Mouse (Mus musculus) inflammation-experienced regulatory T-cells, adult 6 months (primary cell): ENCODE results near the gene Ogg1. TPM values are rescaled to one million over a fixed set of nuclear protein-coding genes. Genes with fewer than 3 reads are reported as not detected.
"Not testable (repeated sequence)": the region's sequence is repeated elsewhere in the genome, so short reads cannot be mapped to it uniquely, and the experiment has no call there.

Experiments used
- ATAC-seq: one replicate; pipeline ENCODE4 v1.8.0; 2017
- polyA plus RNA-seq, 3 experiments: library from polyadenylated mRNA; unstranded; fragments of 100-300 nt; shearing (Covaris generic); gene quantifications; one replicate each; pipeline ENCODE4 v1.2.1; 2017

The Ogg1 gene
- polyA plus RNA-seq, 3 experiments from 2014 or later: 12.7 to 23.8 (median 20.9) TPM

DNA sequence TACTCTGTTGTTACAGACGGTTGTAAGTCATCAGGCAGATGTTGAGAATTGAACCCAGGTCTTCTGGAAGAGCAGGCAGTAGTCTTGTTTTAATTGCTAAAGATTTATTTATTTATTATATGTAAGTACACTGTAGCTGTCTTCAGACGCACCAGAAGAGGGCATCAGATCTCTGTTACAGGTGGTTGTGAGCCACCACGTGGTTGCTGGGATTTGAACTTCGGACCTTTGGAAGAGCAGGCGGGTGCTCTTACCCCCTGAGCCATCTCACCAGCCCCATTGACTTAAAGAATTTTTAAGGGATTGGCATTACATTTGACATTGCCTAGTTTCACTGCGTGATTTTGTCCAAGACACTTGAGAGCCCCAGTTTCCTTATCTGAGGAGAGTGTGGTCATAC is 6.0 kb downstream of the Ogg1 start:
- not testable (repeated sequence) for ATAC-seq

DNA sequence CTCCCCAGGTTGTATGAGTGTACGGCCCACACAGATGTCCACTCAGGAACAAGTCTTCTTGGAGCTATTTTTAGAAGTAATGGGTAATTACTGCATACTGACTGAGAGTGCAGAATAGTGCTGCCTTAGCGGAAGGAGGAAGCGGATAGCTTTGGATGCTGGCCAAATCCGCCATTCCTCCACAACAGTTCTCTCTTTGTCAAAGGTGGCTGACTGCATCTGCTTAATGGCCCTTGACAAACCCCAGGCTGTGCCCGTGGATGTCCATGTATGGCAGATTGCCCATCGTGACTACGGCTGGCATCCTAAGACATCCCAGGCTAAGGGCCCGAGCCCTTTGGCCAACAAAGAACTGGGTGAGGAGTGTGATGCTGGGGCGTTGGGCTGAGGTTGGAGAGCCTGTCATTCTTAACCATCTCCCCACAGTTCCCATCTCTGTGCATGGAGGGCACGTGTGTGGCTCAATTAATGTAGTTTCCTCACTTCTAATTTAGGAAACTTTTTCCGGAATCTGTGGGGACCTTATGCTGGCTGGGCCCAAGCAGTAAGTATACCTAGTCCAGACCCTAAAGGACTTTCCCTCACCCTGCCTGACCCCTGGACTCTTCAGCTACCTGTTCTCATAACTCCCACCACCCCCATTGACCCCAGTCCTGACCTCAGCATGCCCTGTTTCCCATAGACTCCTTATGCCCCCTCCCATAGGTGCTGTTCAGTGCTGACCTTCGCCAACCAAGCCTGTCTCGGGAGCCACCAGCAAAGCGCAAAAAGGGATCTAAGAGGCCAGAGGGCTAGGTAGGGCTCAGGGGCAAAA is 6.6 kb downstream of the Ogg1 start:
- ATAC-seq: no peak

DNA sequence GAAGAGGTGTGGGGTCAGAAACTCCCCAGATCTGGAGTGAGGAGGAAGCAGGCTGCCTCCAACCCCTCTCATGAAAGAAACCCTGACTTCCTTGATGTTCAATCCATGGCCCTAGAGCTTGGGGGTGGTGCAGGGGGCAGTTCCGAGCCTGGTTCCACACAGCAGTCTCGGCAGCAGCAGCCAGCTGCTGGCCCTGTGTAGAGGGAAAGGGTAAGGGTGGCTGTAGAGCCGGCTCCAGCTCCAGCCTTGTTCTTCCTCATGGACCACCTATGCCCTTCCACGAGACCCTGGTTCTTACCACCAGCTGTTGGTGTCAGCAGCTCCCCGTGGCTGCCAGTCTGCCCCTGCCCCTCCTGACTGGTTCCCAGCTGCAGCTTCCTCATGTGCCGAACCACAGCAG is 7.4 kb downstream of the Ogg1 start:
- ATAC-seq: no peak

DNA sequence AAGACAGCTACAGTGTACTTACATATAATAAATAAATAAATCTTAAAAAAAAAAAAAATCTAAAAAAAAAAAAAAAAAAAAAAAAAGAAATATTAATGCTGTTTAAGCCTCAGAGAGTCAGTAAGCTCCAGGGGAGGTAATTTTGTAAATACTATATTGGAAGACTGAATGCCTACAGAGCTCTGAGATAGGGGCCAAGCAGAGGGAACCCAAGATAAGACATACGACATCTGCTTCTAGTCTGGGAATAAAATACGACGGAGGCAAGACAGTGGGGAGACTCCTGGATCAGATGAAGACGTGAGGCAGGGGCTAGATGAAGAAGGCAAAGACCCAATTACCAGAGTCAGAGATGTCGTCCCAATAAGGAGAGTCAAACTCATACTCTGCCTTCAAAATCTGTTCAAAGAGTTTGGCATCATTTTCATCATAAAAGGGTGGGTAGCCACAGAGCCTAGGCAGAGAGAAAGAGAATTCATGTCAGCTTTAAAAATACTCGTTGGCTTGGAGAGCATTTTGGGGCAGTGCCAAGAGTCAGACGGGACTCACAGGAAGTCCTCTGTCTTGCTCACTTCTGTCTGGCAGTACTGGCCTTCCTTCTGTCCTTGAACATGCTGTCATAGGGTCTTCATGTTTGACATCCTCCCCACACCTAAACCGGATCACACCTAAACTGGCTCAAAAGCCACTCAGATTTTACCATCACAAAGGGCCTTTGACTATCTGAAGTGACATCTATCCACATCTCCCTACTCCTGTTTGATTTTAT is 10.3 kb downstream of the Ogg1 start:
- no peak for ATAC-seq

DNA sequence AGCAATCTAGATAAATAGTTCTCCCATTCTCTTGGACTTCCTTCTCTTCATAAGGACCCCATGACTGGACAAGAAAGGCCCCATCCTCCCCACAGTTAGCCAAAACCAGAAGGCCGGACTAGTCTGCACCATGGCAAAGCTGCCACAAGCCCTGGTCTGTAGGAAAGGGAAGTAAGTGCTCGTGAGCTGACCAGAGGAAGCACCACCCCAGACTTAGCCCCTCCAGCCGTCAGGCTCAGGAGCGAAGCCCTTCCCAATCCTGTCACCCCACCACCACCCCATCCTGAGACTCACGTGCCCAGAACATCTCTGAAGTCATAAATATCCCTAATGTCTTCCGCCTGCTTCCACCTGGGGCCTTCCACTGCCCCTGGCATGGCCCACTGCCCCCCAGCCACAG is 14.8 kb downstream of the Ogg1 start:
- ATAC-seq: no peak

DNA sequence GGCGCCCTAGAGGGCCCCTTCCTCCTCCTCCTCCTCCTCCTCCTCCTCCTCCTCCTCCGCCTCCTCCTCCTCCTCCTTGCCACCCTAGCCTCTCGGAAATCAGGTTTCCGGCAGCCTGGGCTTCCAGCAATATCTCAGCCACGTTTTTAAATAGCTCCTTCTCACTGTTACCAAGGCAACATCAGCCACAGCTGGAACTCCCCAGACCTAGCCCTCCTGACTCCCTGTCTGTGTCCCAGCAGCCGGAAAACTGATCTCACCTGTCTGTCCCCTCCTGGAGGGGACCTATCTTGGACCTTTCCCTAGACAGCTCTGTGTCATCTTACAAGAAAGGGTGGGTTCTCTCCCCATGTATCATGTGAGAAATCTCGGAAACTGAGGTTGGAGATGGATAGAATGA is 15.5 kb downstream of the Ogg1 start:
- ATAC-seq: no peak

DNA sequence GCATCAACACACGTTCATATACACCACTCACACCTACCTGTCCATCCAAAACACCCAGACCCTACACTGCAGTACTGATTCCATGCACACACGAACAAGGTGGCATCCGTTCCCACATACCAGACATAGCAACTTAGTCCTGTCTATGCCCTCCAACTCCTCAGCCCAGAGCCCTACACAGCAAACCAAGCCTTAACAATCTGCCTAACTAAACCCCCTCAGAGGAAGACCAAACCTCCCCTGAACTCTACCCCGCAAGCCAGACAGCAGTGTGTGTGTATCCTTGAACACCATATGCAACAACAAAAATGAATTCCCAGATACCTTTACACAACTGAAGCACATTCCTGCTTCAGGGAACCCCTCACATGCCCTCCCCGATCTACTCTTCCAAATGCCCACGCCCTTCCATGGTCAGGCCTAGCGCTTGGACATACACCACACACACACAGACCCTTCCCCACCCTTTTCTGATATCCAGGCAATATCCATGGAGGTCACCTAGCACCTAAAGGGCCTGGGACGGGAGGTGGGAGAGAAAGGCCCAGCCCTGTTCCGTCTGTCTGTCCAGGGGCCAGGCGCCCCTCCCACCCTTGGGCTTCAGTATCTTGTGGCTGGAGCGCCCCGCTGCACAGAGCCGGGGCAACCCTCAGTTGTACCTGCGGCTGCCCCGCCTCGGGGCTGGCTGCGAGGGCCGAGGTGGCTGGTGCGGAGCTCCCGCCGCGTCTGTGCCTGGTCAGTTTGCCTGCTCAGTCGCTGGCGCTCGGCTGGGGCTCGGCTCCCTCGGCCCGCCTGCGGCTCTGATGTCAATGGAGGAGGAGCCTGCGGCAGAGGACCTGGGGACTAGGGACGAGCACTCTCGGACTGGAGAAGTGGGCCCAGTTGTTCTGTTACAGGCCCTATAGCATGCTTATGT is 16.7 kb downstream of the Ogg1 start, which contains the start of gene Camk1:
Gene Camk1 (minus strand): TSS at position 808 of the 916 bp plus-strand sequence.
- peak; percentile 50 for ATAC-seq

DNA sequence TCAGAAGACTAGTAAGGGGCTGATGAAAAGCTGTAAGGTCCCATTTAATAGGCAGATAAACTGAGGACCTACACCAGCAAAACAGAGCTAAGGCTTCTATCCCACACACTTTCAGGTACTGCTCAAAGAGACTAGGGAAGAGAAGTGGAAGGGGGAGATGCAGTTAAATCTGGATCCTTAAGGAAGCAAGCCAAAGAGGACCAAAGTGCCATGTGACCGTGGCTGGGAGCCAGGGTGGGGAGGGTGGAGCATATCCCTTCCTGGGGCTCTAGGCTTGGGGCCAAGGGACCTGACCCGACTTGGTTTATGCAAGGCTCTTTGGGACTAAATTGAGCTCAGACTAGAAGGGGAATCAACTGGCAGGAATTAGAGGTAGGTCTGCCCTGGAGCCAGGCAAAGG is 17.5 kb downstream of the Ogg1 start:
- ATAC-seq: no peak

DNA sequence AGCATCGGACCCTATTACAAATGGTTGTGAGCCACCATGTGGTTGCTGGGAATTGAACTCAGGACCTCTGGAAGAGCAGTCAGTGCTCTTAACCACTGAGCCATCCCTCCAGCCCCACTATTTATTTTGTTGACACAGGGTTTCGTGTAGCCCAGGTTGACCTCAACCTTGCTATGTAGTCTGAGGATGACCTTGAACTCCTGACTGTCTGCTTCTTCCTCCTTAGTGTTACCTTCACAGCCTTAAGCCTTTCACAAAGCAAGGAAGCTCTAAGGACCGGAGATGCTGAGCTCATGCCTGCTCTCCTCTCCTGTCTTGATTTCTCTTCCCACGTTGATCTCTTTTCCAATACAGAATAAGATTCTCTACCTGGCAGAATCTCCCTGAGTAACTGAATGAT is 20.1 kb downstream of the Ogg1 start:
- no peak for ATAC-seq

DNA sequence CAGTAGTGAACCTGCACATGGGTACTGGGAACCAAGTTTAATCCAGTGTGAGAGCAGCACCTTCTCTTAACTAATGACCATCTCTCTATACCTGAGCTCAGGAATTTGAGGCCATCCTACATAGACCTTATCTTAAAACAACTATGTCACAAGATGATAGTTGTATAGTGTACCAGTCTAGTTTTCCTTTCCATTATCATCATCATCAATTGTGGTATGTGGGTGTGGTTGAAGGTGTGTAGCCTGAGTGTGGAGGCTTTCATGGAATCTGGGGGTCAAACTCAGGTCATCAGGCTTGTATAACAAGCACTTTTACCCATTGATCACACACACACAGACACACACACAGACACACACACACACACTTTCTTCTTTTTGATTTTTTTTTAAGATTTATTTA is 23.8 kb downstream of the Ogg1 start:
- no peak for ATAC-seq

DNA sequence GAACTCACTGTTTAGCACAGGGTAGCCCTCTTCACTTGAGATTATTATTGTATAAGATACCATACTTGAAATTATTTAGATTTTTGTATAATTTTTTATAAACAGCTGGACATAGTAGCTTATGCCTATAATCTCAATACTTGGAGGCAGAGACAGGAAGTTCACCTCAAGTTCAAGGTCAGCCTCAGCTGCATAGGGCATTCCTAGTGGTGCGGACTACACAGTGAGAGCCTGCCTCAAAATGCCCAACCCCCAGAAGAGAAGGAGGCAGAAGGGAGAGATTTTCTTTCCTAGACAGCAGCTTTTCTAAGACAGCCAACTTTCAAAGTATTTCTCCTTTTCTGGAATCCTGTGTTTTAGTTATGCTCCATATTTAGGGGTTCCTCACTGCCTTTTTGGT is 24.4 kb downstream of the Ogg1 start:
- no peak for ATAC-seq

DNA sequence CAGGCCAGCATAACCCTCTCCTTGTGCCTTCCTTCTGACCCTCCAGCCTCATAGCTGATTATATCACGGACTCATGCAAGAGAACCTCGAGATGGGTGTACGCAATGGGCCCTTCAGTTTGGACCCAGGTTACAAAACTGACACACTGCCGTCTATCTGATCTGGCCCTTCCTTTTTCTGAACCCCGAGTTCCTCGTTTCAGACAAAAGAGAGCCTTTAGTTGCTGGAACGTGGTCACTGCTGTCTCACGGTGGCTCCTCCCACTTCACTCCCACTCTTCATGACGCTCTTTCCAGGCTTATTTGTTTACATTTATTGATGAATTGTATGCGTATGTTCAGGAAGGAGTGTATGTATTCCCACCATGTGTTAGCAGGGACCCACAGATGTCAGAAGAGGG is 24.9 kb downstream of the Ogg1 start:
- ATAC-seq: no peak

DNA sequence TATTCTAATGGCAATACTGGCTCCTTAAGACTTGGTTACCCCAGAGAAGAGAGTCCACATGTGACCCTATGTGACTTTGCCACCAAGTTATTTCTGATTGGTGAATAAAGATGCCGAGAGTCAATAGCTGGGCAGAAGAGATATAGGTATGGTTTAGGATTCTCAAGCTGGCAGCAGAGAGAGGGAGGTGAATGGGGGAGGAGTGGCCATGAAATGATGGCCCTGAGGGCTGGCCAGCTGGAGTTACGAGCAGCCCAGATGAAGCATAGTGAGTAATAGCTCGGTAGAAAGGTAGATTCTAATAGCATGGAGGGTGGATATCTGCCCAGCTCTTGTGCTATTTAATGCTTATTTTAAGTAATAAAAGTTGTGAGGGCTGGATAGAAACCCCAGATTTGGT is 26.0 kb downstream of the Ogg1 start:
- ATAC-seq: no peak

DNA sequence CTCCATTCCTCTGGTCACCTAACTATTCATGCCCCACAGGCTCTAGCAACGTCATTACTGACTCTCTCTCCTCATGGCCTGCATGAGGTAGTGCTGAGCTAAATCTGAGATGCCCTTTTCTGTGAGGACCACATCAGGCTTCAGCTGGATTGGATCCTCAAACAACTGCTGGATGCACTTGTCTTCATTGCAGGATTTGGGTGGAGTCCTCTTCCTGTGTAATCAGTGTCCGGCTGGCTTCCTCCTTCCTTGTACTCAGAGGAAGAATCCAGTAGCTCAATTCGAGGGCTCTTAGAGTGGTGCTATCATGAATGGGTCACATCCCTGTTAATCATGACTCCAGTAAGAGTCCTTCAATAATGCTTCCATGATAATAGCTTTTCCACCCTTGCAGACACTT is 26.9 kb downstream of the Ogg1 start:
- no peak for ATAC-seq

DNA sequence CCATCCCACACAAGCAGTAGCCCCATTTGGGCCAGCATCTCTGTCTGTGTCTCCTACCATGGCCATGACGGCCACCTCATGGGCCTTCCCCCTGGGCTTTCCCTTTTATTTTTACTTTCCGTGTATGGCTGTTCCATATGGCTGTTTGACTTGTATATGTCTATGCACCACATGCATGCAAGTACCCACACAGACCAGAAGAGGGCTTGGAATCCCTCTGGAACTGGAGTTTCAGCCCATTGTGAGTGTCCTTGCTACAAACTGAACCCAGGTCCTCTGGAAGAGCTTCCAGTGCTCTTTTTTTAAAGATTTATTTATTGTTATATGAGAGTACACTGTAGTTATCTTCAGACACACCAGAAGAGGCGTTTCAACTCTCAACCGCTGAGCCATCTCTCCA is 34.7 kb downstream of the Ogg1 start:
- ATAC-seq: no peak

DNA sequence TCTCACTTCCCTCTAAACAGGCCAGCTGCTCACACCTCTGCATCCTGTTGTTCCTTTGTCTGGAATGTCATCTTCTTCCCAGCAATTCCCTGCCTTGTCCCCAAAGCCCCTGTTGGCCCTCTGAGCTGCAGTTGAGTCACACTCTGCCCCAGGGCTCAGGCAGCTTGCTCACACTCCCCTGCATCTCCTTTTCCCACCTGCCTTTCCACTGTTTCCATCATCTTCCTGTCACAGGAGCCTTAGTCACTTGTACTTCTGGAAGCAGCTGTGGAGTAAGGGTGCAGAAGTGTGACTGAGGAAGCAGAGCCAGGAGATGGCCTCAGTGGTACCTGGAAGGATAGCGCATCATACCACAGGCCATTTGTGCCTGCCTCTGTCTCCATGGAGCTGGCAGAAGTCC is 35.5 kb downstream of the Ogg1 start:
- ATAC-seq: no peak

DNA sequence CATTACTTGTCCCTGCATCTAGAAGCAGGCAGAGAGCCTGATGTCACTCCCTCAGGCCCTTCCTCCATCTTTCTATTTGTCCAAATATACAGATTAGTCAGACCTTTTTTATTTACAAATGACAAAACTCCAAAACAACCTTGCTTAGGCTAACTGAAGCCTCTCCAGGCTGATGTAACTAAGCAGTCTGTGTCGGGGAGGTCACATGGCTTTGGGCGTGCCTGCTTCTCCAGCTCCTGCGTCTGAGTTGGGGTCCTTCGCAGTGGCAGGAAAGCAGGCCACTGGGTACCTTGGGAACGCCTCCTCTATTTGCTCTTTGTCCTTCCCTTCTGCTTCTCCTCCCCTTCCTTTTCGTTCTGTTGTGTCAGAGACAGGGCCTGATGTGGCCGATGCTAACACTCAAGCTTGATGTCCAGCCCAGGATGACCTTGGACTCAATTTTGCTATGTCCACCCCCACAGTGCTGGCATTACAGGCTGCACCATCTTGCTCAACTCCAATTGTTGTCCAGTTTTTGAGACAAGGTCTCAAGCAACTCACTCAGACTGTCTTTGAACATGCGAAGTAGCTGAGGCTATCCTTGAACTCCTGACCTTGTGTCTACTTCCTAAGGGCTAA is 37.9 kb downstream of the Ogg1 start:
- no peak for ATAC-seq

DNA sequence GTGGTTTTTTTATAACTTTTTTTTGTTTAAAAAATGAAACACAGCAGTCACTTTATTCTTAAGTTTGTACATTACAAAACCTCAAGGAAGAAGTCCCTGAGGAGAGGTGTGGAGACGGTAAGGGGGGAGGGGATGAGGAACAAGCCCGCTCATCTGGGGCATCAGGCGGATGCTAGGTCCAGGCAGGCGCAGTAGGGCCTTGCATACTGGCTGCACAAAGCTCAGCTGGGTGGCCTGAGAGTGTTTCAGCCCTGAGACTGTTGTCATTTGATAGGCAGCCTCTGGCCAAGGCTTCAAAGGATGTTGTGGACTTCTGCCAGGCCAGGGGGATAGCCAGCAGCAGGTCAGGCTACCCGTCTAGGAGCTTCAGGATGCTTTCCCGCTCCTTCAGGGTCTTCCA is 39.9 kb downstream of the Ogg1 start:
- no peak for ATAC-seq

DNA sequence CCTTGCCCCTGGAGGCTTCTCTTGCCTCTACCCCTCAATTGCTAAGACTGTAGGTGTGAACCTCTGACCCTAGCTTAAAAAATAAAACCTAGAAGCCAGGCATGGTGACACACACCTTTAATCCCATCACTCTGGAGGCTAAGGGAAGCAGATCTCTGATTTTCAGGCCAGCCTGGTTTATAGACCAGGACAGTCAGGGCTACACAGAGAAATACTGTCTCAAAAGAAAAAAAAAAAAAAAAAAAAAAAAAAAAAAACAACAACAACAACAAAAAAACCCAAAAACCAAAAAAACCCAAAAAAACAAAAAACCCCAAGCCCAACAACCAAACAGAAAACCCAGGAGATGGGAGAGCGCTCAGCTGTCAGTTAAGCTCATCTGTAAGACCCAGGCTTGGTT is 40.8 kb downstream of the Ogg1 start:
- ATAC-seq: no peak

DNA sequence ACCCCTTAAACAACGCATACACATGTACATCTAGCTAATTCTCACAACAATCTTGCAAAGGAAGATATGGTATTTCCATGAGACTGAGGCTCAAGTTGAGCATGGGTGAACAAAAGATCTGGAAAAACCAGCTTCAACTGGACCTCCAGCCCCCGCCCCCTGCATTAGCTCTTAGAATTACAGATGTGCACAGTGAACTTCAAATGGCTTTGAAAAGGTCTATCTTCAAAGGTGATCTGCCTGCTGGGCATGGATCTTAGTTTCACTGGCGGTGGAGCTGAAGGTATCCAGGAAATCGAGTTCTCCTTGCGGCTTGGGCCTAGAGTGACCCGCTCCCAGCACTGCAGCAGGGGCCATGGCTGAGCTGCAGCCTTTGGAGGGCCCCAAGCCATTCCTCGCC is 41.4 kb downstream of the Ogg1 start:
- ATAC-seq: no peak

DNA sequence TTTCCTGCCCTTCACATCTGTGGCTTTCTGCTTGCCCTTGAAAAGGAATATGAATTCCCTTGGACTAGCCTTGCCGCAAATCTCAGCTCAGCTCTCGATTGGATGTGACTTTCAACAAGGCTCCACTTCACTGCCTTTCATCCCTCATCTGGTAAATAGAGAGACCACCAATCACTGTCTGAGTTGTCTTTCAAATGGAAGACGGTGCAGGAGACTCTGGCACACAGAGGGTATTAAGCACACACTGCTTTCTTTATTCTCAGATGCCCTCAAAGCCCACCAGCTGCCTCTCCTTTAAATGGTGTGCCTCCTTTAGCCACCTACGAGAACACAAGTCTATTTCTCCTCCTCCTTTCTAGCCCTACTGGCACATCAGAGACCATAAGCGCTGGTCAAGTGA is 41.8 kb downstream of the Ogg1 start:
- no peak for ATAC-seq

DNA sequence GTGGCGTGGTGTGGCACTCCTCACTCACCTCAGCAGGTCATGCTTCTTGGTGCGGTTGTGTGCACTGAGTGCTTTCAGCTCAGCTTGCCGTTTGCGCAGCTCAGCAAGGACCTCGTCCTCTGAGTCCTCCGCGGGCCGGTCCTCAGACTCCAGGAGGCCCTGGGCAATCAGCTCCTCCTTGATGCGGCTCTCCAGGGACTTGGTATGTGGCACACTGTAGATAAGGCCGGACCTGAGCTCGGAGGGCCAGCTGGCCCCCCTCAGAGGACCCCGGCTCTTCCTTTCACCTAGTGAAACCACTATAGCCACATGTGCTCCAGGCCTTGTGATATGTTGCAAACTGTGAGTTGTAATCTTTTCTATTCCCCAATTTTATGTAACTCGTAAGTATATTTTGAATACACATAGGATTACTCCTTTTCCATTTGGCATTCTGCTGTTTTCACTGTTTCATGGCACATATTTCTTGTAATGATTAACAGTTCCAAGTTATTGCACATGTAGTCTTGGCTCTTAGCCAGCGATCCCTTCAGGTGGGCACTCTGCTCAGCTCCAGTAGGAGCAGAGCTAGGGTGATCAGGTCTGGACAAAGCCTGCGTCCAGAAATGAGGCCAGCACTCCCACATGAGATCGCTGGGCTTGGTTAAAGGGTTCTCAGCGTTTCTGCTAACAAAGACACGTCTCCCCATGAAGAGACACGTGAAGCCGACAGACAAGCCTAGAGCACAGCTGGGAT is 43.6 kb downstream of the Ogg1 start:
- ATAC-seq: no peak
